In genomic region chr9:120661226-120661625, GRCm38 (mm10) we compare ENCODE assay signal across 14 mouse cellular contexts.
"Had no signal": no experiment of that assay in that cellular context is flagged by ENCODE, and none has a peak within 500 bp of the region (broad histone marks: within the 10 kb centered on the region; RNA-seq: fewer than 3 reads in every experiment).

No protein-coding gene starts in this region.

- H3K36me3 ChIP-seq: kidney, embryonic 15.5 days; liver, embryonic 12.5 days; midbrain, embryonic 10.5 days; neural tube, embryonic 12.5 days; stomach, embryonic 15.5 days had no signal

- H3K9ac ChIP-seq: kidney, embryonic 15.5 days; liver, embryonic 12.5 days; lung, embryonic 14.5 days; neural tube, embryonic 12.5 days; stomach, embryonic 15.5 days had no signal

- H3K4me3 ChIP-seq: kidney, embryonic 15.5 days; liver, embryonic 12.5 days; midbrain, embryonic 10.5 days; neural tube, embryonic 12.5 days; stomach, embryonic 15.5 days had no signal

- H3K4me2 ChIP-seq: kidney, embryonic 15.5 days; liver, embryonic 12.5 days; lung, embryonic 14.5 days; neural tube, embryonic 12.5 days; stomach, embryonic 15.5 days had no signal

- H3K9me3 ChIP-seq: kidney, embryonic 15.5 days; liver, embryonic 12.5 days; midbrain, embryonic 10.5 days; neural tube, embryonic 12.5 days; stomach, embryonic 15.5 days had no signal

- DNase-seq: kidney, postnatal 14 days; layer of hippocampus, postnatal 36 days; lung, embryonic 14.5 days; lung, postnatal 10 days; lung, postnatal 4 days; midbrain, embryonic 14.5 days; spleen, adult 18-20 months; thymus, adult 2 months; thymus, postnatal 25 days had no signal

- H3K27me3 ChIP-seq: kidney, embryonic 15.5 days; liver, embryonic 12.5 days; neural tube, embryonic 12.5 days; stomach, embryonic 15.5 days had no signal

- H3K27ac ChIP-seq: kidney, embryonic 15.5 days; liver, embryonic 12.5 days; midbrain, embryonic 10.5 days; neural tube, embryonic 12.5 days; stomach, embryonic 15.5 days had no signal

- ATAC-seq: liver, embryonic 12.5 days had no signal

- H3K4me1 ChIP-seq: liver, embryonic 12.5 days; neural tube, embryonic 12.5 days; stomach, embryonic 15.5 days had no signal
